Mouse (Mus musculus): ENCODE measurements around the gene Mrpl9.

- TF ChIP-seq POLR2A (IDR thresholded peaks at IDR 0.05; ENCODE audit: low read depth, low read length) (no peak), CTCF (IDR thresholded peaks at IDR 0.05; ENCODE audit: extremely low read depth, insufficient read depth, insufficient read length, insufficient replicate concordance) (no peak)
Observed at GRCm38 (mm10) chr3:94479564-94479963, 36.4 kb downstream of the Mrpl9 start.

All from spleen, adult 2 months (tissue).